Mouse (Mus musculus) megakaryocyte progenitor cell, adult 5-6 weeks (primary cell): ENCODE measurements at regions not wholly inside any gene's neighbourhood (a gene's known extent, or its start where the extent isn't known, plus 50 kb on each side); places are given as distances from the start of the nearest gene placed in this dataset.
A peak's percentile ranks its signal among the peaks of the same experiment; 100 is the strongest.
"Not testable (repeated sequence)": the region's sequence is repeated elsewhere in the genome, so short reads cannot be mapped to it uniquely, and the experiment has no call there.

Experiments used
- ATAC-seq: replicated peaks from 2 replicates; pipeline ENCODE4 v1.8.0; 2016; ENCODE audit warnings: mild to moderate bottlenecking, moderate TSS enrichment, inconsistent platforms; ENCODE audit not compliant: poor library complexity

DNA sequence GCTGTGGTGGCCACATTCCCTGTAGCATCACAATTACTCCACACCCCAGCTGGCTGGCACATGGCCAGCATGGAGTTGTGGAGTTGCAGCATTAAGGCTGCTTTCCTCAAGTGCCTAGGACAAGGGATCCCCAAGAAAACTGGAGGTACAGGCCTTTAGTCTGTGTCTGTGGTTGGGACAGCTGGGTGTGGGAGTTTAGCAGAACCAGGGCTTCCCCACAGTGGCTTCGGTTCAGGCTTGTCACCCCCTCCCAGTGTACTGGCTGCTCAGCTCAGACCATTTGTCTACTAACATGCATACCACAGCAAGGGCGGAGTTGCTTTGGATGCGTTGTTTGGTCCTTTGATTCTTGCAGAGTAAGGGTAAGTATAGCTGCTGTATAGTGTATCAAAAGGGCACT lies 79.1 kb upstream of the Neurl1b start:
- ATAC-seq = no peak

DNA sequence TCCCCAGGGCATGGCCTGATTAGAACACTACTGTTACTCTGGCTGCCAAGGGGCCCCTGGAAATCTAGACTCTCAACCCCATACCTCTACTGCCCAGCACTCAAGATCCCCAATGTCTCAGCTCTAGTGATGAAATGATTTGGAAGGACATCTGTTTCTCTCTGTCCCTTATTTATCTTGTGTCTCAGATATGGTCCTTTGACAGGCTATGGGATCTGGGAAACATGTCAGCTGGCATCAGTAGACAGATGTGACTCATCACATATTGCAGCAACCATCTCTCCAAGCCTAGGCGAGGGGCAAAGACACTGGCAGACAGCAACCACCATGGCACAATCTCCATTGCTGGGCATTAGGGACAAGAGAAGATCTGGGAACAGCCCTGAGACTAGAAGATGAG lies 78.6 kb upstream of the Neurl1b start:
- ATAC-seq = no peak

DNA sequence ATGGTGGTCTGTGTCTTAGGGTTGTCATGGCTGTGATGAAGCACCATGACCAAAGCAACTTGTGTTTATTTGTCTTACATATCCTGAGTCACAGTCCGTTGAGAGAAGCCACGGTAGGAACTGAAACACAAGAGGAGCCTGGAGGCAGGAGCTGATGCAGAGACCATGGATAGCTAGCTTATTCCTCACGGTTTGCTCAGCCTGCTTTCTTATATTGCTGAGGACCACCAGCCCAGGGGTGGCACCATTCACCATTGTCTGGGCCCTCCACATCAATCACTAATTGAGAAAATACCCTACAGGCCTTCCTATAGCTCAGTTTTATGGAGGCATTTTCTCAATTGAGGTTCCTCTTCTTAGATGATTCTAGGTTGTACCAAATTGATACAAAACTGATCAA lies 77.5 kb upstream of the Neurl1b start:
- no peak for ATAC-seq

DNA sequence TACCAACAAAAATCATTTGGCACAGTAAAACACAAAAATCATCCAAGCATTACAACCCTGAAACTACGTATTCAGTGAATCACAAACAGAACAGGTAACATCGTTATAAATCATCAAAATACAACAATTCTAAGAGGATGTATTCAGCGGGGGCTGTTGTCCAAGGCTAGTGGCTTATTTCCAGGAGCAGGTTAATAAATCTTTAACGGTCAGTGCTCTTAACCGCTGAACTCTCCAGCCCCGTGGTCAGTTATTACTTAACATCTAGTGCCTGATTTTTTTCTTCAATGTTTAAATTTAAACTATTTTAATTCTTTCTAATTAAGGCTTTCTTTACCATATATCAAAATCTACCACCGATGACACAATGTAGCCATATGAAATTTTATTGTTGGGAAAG lies 69.2 kb upstream of the Neurl1b start:
- ATAC-seq = not testable (repeated sequence)

DNA sequence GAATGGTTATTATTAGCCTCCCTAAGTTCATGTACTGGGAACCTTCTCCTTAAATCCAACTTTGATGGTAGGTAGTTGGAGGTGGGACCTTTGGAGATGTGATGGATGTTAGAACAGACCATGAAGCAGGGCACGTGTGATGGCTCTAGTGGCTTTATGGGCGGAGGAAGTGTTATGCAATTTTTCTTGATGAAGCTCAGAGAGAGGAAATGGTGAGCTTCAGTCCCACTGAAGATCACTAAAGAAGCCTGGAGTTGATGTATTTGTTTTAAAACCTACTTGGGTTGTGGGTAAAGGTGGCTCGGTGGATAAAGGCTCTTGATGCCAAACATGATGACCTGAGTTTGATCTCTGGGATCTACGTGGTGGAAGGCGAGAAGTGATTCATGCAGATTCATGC lies 66.5 kb upstream of the Neurl1b start:
- peak; percentile 44; the same call in 1 of the 2 replicates for ATAC-seq

DNA sequence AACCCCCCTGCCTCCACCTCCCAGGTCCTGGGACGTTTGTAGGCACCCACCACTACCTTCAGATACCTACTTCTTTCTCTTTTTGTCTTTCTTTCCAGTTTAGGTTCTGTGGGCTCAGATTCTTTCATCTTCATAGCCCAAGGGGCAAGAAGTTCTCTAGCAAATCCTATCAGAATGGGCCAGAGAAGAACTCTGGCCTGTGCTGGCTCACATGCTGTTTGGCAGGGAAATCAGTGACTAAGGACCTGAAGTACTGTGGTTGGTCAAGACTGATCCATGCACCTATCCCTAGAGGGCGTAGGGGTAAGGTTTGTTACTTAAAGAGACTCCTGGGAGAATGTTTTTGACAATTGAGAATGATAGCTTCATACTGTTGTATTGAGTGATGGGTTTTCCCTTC lies 64.9 kb upstream of the Neurl1b start:
- ATAC-seq = no peak

DNA sequence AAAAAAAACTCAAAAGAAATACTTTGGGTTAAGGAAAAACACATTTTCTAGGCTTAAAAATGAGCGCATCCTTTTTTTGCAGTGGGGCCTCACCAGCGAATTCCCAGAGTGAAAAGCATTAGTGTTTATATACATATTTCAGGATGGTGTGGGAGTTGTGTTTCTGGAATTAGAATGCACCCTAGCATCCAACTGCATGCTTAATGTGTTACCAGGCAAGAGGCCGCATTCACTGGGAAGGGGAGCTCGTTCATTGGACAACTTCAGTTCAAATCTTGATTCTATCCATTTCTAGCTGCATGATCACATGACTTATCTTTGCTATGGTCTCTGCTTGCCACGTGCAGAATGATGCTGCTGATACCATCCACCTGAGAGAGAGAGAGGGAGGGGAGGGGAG lies 64.4 kb upstream of the Neurl1b start:
- ATAC-seq = no peak

DNA sequence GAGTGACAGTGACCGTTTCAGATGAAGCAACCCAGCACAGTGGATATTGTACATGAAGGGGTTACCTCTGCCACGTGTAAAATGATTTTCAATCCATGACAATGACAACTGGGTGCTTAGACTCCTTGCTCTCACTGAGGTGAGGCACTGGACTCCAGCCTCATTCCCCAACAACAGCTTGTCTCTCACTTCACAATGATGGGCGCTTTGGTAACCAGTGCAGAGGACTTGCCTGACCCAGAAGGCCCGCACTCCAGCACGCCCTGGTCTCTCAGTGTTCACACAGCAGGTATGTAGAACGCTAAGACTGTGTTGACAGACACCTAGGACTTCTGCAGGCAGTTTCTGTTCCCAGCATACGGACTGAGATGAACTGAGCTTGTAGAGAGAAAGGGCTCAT lies 62.6 kb upstream of the Neurl1b start:
- no peak for ATAC-seq

DNA sequence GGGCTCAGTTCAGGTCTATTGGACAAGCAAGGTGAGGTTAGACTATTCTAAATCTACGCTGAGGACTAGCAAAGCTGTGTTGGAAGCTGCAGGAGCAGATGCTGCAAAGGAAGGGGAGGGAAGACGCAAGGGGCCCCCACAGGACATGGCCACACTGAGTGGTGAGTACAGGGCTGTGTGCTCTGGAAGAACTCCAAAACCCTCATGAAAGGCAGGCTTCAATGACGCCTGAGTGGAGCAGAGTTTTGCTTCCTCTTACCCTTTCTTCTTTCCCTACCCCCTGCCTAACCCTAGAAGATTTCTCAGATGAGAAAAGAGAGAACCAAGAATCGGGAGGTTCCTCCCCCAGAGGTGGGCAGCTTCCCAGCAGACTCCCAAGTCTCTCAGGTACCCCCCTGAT lies 61.9 kb upstream of the Neurl1b start:
- ATAC-seq = peak; percentile 60

DNA sequence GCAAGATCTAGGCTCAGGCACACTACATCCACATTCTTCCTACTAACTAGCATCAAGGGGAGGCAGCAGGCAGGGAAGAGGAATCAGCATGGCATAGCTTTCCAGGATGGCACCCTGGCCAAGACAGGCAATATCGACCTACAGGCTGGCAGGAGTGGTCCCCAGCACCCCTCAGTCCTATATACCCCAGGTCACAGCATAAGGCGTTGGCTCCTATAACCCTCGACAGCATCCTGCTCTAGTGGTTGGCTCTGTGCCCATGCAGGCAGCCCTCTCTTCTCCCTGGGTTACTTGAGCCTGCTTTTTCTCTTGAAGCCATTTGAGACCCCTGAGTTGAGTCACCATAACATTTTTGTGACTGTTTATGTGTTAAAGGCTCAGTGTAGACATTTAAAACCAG lies 60.2 kb upstream of the Neurl1b start:
- no peak for ATAC-seq

DNA sequence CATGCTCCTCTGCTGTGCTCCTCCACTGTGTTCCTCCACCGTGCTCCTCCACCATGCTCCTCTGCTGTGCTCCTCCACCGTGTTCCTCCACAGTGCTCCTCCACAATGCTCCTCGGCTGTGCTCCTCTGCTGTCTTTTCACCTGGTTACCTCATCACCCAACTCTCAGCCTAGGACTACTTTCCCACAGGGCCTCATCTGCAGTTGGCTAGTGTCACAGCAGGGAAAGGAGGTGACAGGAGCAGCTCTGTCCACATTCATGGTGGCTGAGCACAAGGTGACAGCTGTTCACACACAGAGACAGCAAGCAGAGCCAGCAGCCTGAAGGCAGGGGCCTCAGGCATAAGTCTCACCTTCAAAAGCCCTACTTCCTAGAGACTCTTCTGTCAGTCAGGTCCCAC lies 59.3 kb upstream of the Neurl1b start:
- no peak for ATAC-seq

DNA sequence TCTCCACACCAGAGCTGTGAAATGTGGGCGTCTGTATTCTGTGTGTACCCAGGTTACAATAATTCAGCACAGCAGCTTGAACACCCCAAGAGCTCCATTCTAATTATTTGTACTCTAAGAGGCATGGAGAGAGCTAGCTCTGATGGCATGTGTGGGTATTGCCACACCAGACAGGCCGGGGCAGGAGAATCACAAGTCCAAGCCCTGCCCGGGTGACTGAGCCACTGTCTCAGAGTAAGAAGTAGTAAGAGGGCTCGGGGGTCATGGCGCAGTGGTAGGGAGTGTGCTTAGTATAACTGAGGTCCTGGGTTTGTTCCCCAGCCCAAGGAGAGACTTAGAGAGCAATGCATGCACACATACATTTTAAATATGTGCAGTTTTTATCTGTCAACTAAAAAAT lies 57.7 kb upstream of the Neurl1b start:
- ATAC-seq = no peak

DNA sequence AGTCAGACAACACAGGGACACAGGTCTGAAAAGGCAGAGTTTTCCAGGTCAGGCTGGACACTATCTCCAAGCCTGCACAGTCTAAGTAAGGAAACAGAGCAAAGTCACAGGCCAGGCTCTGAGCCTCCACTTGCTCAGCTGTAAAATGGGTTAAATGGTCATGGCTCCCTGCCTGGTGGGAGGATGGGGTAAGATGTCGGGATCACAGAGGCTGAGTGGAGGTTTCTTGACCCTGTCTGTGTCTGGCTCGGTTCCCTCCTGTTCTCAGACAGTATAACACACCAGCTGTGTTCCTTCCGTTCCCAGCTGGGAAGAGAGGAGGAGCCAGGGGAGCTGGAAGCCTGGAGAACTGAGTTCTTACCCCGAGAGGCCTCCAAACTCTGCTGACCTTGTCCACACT lies 56.8 kb upstream of the Neurl1b start:
- ATAC-seq = no peak

DNA sequence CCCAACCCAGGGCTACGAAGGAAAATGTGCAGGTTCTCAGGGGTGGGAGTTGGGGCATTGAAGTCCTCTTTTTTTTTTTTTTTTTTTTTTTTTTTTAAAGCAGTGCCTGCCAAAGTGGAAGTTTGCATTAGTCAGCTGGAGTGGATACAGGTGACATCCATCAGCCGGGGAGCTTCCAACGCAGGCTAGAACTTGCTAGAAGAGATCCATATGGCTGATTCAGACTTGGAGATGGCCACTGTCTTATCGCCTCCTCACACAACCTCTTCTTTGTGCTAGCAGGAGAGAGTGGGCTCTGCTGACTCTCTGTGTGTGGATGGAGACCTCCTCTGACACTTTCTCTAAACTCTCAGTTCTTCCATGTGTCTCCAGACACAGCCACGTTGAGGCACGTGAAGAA lies 53.9 kb upstream of the Neurl1b start:
- no peak for ATAC-seq

DNA sequence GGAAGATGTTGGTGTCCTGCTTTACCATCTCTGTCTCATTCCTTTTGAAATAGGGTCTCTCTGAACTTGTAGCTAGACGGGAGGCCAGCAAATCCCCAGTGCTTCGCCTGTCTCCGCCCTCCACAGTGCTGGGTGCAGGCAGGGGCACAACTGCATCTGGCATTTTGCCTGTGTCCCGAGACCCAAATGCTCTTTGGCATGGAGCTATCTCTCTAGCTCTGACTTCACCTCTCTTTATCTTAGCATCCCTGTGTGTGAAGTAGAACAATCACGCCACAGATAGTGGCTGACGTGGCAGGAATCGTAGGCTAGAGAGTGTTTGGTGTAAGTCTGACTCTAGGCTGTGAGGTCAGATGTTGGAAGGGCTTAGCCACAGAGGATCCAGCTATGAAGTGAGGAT lies 53.2 kb upstream of the Neurl1b start:
- peak; percentile 52 for ATAC-seq

DNA sequence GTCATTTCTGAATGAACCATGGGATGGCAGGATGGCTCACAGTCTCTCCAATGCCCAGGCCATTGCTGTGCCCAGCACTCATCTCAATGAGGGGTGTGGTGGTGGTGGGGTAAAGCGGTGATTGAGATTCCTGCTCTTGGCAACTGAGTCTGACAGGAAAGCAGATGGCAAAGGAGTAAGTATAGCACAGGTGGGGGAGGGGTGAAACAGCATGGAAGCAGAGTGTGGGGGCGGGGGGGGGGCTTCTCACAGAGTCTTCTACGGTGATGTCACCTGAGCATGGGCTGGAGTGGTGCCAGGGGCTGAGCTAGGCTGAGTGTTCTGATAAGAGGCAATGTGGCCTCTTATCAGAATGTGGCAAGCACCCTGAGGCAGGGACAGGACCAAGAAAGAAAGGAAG lies 52.6 kb upstream of the Neurl1b start:
- ATAC-seq = peak; percentile 30

DNA sequence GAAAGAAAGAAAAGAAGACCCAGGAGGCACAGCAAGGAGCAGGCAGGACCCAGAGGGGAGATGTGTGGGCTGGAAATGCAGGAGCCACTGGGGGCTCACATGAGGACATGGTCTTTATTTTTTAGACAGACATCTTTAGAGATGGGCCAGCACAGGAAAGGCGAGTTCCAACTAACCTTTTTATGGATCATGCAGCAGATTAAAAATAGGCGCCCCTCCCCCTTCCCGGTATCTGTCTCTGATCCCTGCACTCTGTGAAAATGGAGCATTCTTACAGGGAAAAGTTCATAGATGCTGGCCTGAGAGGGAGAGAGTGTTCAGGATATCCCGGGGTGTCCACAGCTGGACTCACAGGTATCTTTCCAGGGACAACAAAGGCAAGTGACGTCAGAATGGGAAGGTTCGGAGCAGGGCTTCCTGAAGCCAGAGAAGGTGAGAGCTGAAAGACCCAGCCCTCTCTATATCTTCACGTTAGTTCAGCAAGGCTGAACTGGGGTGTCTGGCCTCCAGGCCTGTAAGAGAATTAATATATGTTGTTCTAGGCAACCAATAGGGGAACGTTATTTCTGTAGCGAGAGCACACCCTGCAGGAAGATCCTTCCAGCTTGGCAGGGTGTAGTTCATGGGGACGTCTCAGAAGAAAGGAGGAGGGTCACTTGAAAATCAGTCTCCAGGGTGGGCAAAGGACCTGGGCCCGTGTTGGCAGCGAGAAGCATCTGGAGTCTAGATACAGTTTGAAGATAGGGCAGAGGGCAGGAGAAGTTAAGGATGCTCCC lies 51.9 kb upstream of the Neurl1b start:
- ATAC-seq = no peak

DNA sequence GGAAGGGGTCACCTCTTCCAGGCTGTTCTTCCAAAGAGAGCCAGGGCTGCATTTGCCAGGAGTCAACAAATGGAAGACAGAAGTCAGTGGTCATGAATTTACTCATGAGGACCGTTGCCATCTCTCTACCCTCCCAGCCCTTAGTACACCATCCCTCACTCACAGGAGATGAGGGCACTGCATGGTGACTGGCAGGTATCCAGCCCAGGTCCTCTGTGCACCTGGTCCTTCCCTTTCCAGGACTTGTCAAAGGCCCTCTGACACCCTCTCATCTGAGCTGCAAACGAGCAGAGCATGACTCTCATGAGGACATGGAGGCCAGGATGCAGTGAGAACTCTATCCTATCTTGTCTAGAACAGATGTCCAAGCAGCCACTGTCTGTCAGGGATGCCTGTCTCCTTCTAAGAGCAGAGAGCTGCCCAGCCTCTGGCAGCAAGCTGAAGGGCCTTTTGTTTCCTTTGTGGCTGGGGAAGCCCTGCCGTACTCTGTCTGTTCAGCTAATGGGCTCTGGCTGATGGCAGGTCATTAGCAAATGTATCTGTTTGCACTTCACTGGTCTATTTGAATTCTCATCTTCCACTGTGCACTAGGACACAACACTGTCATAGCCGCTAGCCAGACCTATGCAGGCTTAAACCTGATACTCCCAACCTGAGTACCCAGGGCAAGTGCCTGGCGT lies 50.6 kb upstream of the Neurl1b start:
- no peak for ATAC-seq
